Mouse (Mus musculus) forebrain, embryonic 16.5 days (tissue): ENCODE results near the gene Plekha6. TPM values are rescaled to one million over a fixed set of nuclear protein-coding genes. Genes with fewer than 3 reads are reported as not detected.

Experiments used
- ATAC-seq: fragments of 200-750 bp; cut with Nextera tagmentation; 2 replicates; pipeline ENCODE4 v1.8.0; 2017; ENCODE audit warnings: mild to moderate bottlenecking, moderate library complexity
- H3K27ac ChIP-seq: fragments of 300-500 bp; sonication (generic); 2 replicates; pipeline ENCODE4 v1.5.1; 2014; ENCODE audit warnings: low read length, control low read depth
- H3K27me3 ChIP-seq: fragments of 300-500 bp; sonication (generic); replicated peaks from 2 replicates; pipeline ENCODE4 v1.6.1; 2014; ENCODE audit warnings: low read length; ENCODE audit not compliant: control insufficient read depth, insufficient read depth
- H3K36me3 ChIP-seq: fragments of 300-500 bp; sonication (generic); 2 replicates; pipeline ENCODE4 v1.6.1; 2014; ENCODE audit not compliant: control insufficient read depth, insufficient read depth
- H3K4me1 ChIP-seq: fragments of 300-500 bp; sonication (generic); replicated peaks from 2 replicates; pipeline ENCODE4 v1.6.1; 2014; ENCODE audit warnings: low read length; ENCODE audit not compliant: control insufficient read depth, insufficient read depth
- H3K4me2 ChIP-seq: fragments of 300-500 bp; sonication (generic); 2 replicates; pipeline ENCODE4 v1.6.1; 2014; ENCODE audit warnings: mild to moderate bottlenecking, low read length, control low read depth
- H3K4me3 ChIP-seq: fragments of 300-500 bp; sonication (generic); replicated peaks from 2 replicates; pipeline ENCODE4 v1.5.1; 2014; ENCODE audit warnings: mild to moderate bottlenecking, low read length, control low read depth
- H3K9ac ChIP-seq: fragments of 300-500 bp; sonication (generic); replicated peaks from 2 replicates; pipeline ENCODE4 v1.6.1; 2014; ENCODE audit warnings: low read depth, low read length, control low read depth
- H3K9me3 ChIP-seq: fragments of 300-500 bp; sonication (generic); 2 replicates; pipeline ENCODE4 v1.6.1; 2016; ENCODE audit warnings: low read length; ENCODE audit not compliant: control insufficient read depth
- WGBS: fragments of 180-500 bp; shearing (Covaris S2); extraction: QIAGEN DNeasy Blood & Tissue Kit; methylation state at CpG from one replicate; pipeline ENCODE4 v1.1.7; 2014; 5-methylcytosine and 5-hydroxymethylcytosine counted together
- polyA plus RNA-seq: library from polyadenylated mRNA; unstranded; fragments of >200 nt; fragmentation: Nextera tagmentation; extraction: Ambion mirVana; gene quantifications from 2 replicates; pipeline ENCODE4 v1.2.1, GENCODE M21; 2015

Gene Plekha6
- polyA plus RNA-seq, 1 experiment from 2014 or later: 11.7 TPM

DNA sequence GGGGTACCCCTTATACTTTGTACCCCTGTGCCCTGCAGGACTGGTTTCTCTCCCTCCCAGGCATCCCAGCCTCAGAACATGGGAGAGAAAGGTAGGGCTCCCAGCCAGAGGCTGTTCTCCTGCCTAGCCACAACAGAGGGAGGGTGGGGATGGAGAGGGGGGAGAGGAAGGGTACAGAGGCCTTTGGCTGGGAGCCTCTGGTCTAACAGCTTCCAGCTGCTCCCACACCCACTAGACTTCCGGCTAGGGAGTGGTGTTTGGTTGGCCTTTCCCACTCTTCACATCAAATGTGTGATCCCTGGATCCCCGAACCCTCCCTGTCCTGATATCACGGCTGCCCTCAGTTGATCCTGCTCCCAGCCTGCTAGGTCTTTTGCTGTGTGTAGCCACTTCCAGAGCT, 76.9 kb downstream of the Plekha6 start:
- H3K4me1 ChIP-seq: peaks cover 20% of the 10 kb centered on the region
- no peak overlapping the region for H3K4me3 ChIP-seq
- H3K9ac ChIP-seq: no peak overlapping the region
- 84% methylated on average over 3 of the region's 3 CpGs for WGBS
- H3K27ac ChIP-seq: no peak overlapping the region
- no peaks in the 10 kb centered on the region for H3K36me3 ChIP-seq
- no peaks in the 10 kb centered on the region for H3K27me3 ChIP-seq
- H3K4me2 ChIP-seq: no peak overlapping the region
- no peak for ATAC-seq
- no peaks in the 10 kb centered on the region for H3K9me3 ChIP-seq

DNA sequence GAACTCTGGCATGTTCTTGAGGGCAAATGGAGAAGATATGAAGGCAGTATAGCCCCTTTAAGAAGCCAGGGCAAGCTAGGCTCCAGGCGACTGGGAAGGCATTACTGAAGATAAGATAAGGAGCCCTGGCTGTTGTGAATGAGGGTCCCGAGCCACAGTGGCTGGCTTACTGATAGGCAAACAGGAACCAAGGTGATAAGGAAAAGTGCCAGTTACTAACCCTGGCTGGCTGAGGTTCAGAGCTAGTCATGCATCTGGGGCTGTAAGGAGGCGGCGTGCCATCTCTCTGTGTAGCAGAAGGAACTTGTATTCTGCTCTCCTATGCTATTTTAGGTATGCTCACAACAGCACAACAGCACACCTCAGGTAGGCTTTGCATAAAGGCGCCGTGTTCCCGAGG, 80.7 kb downstream of the Plekha6 start:
- Histone ChIP-seq H3K4me1 (peaks cover 16% of the 10 kb centered on the region), H3K27ac (no peak overlapping the region), H3K9me3 (no peaks in the 10 kb centered on the region), H3K36me3 (no peaks in the 10 kb centered on the region), H3K27me3 (no peaks in the 10 kb centered on the region), H3K4me3 (no peak overlapping the region), H3K4me2 (no peak overlapping the region), H3K9ac (no peak overlapping the region)
- no peak for ATAC-seq
- 79% methylated on average over 7 of the region's 7 CpGs for WGBS

DNA sequence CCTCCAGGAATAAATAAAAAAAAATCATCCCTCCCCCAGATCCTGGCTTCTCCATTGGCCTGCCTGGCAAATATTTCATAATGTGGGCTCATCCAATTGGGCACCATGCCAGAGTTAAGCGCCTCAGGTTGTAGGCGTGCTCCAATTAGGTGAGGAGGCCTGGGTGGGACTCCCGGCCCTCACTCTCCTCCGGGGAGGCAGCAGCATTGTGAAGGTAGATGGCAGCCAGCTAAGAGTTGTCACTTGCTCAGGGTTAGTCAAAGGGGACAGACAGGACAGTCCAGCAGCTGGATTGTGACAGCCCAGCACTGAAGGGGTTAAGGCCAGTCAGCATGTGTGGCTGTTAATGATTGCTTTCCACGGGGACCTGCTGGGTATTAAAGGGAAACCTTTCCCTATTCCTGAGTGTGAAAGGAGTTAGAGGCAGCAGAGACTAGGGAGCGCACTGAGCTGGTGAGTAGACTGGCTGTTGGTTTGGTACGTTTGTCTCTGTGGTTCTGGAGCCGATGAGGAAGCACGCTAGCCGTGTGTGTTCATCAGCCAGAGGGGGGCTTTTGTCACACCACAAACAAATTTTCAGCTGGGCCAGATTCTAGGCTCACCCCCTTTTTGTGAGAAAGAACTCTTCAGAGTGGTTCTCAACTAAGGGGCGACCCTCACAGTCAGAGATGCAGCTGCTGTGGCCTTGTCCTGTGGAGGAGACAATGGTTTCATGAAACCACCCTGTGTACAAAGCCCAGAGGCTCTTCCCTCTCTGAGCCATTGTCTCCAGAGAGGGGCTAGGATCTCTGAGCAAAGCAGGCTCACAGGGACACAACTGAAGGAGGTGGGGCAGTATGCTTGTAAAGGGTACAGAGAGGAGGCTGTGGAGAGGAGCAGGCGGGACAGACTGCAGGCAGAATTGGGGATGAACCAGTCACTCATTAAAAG, 81.9 kb downstream of the Plekha6 start:
- Histone ChIP-seq H3K4me2 (no peak overlapping the region), H3K4me1 (peaks cover 18% of the 10 kb centered on the region), H3K36me3 (no peaks in the 10 kb centered on the region), H3K9me3 (no peaks in the 10 kb centered on the region), H3K27me3 (no peaks in the 10 kb centered on the region), H3K9ac (no peak overlapping the region), H3K27ac (no peak overlapping the region), H3K4me3 (no peak overlapping the region)
- ATAC-seq: peak; percentile 49; the same call in 1 of the 2 replicates
- WGBS: 17% methylated on average over 12 of the region's 12 CpGs

DNA sequence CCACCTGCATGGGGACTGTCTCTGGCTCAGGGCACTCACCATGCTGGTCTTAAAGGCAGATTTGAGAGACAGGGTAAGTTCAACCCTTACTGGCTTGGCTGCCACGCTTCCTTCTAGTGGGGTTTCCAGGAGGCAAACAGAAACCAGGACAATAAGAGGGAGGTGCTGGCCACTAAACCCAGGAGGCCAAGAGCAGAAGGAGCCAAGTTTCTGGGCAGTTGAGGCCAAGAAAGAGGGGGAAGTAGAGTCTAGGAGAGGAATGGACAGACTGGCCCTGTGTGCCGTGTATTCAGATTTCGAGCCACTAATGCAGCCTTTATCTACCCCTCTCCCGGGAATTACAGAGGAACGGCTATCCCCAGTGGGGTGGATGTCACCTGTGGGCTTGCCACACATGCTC, 83.2 kb downstream of the Plekha6 start:
- Histone ChIP-seq H3K4me1 (peaks cover 27% of the 10 kb centered on the region), H3K4me2 (no peak overlapping the region), H3K4me3 (no peak overlapping the region), H3K27me3 (no peaks in the 10 kb centered on the region), H3K27ac (no peak overlapping the region), H3K9ac (no peak overlapping the region), H3K9me3 (no peaks in the 10 kb centered on the region), H3K36me3 (no peaks in the 10 kb centered on the region)
- no peak for ATAC-seq
- 68% methylated on average over 5 of the region's 5 CpGs for WGBS

DNA sequence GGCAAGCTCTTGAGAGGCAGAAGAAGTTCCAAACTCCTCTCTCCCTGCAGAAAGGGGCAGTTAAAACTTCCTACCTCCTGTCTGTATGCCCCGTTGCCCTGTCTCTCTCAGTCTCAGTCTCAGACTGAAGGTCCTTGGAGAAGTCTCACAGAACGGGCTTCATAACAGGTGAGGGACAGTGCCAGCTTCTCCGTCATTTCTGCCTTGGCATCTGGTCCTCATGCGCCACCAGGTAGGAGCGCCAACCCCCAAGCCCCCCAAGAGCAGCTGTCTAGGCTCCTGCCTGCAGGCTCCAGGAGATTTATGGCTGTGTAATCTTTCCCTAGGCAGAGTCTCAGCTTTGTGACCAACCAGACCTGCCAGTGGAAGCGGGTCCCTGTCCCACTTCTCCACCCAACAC, 86.8 kb downstream of the Plekha6 start:
- Histone ChIP-seq H3K4me2 (no peak overlapping the region), H3K9me3 (no peaks in the 10 kb centered on the region), H3K27me3 (no peaks in the 10 kb centered on the region), H3K36me3 (no peaks in the 10 kb centered on the region), H3K27ac (no peak overlapping the region), H3K4me1 (peaks cover 31% of the 10 kb centered on the region), H3K9ac (no peak overlapping the region), H3K4me3 (no peak overlapping the region)
- ATAC-seq: no peak
- WGBS: 96% methylated on average over 6 of the region's 6 CpGs

DNA sequence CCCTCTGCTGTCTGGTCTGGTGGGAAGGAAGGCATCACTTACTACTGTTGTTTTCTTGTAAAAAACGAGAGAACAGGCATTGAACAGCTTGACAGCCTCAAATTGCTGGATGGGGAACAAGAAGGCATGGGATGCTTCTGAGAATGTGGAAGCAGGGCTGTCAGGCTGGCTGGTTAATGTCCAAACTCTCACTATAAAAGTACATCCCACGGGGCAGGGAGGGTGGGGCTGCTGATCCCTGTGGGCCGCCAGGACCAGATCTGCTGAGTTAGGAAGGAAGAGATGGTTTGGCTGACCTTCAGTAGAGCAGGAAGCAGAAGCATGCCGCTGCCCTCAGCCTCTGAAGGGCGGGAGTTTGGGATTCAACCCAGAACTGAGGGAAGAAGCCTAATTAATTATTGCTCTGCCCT, 87.6 kb downstream of the Plekha6 start:
- no peak overlapping the region for H3K9ac ChIP-seq
- H3K4me3 ChIP-seq: no peak overlapping the region
- no peak overlapping the region for H3K4me2 ChIP-seq
- 43% methylated on average over 5 of the region's 5 CpGs for WGBS
- no peaks in the 10 kb centered on the region for H3K36me3 ChIP-seq
- H3K27ac ChIP-seq: no peak overlapping the region
- no peaks in the 10 kb centered on the region for H3K27me3 ChIP-seq
- ATAC-seq: peak; percentile 22; the same call in 1 of the 2 replicates
- H3K4me1 ChIP-seq: peaks cover 24% of the 10 kb centered on the region
- H3K9me3 ChIP-seq: no peaks in the 10 kb centered on the region

DNA sequence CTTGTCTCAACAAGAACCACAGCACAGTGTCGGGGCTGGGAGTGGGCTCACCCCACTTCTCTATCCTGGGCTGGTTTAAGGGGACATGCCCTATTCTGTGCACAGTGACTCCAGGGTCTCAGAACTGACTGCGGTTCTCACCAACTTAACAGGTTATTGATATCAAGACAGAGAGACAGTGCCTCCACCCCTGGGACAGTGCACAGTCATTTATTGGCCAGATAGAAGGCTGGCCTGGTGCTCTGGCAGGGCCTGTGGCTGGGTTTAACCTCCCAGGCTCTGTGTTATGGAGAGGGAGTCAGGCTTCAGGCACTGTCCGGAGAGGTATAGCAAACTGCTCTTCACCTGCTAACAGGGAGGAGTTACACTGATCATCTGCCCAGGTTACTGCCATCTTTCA, 88.2 kb downstream of the Plekha6 start:
- H3K27ac ChIP-seq: no peak overlapping the region
- no peak overlapping the region for H3K4me2 ChIP-seq
- peaks cover 24% of the 10 kb centered on the region for H3K4me1 ChIP-seq
- H3K4me3 ChIP-seq: no peak overlapping the region
- no peak for ATAC-seq
- H3K36me3 ChIP-seq: no peaks in the 10 kb centered on the region
- WGBS: 88% methylated on average over 3 of the region's 3 CpGs
- no peaks in the 10 kb centered on the region for H3K9me3 ChIP-seq
- H3K9ac ChIP-seq: no peak overlapping the region
- H3K27me3 ChIP-seq: no peaks in the 10 kb centered on the region

DNA sequence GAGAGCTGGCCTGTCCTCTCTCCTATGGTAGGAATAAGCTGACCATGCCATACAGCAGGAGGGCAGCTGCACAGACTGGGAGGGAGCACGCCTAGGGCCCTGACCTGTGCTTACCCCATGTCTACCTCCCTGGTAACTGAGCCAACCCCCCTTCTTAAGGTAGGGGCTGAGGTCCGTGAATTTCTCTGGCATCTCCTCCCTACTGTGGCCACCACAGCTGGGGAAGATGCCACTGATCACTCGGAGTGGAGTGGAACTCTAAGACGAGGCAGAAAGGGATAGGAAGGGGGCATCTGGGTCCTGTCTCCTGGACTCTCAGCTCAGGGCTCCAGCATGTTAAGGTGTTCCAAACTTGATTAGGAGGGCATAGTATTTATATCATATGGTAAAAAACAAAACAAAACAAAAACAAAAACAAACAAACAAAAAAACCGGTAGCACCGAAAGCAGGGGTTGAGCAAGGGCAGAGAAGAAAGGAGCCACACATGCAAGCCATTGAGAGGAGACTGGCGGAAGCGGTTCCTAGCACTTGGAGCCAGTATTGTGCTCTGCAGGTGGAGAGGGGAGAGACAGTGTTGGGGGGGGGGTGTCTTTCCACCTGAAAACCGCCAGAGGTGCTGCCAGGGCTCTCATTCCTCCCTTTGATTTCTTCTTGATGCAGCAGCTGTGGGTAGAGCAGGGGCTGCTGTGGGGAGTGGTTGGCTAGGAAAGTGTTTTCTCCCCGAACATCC, 89.0 kb downstream of the Plekha6 start:
- 54% methylated on average over 10 of the region's 10 CpGs for WGBS
- ATAC-seq: no peak
- H3K4me1 ChIP-seq: peaks cover 24% of the 10 kb centered on the region
- H3K4me2 ChIP-seq: no peak overlapping the region
- no peaks in the 10 kb centered on the region for H3K9me3 ChIP-seq
- H3K9ac ChIP-seq: no peak overlapping the region
- no peak overlapping the region for H3K4me3 ChIP-seq
- no peaks in the 10 kb centered on the region for H3K27me3 ChIP-seq
- no peaks in the 10 kb centered on the region for H3K36me3 ChIP-seq
- H3K27ac ChIP-seq: no peak overlapping the region

DNA sequence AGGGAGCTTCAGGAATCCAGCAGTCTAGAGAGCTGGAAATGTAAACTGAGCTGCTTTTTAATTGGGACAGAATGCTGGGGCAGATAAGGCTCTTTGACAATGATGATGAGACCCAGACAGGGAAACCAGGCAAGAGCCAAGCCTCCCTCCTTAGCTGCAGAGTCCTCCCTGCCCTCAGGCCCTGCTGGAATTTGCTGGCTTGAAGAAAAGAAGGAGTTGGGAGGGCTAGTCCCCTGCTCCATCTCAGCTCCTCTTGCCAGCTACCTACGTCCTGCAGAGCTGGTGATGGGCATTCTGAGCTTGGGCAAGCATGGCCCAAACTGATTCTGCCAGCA, 89.5 kb downstream of the Plekha6 start:
- no peaks in the 10 kb centered on the region for H3K9me3 ChIP-seq
- H3K4me2 ChIP-seq: no peak overlapping the region
- H3K27me3 ChIP-seq: no peaks in the 10 kb centered on the region
- WGBS: 73% methylated on average over 1 of the region's 1 CpGs
- H3K27ac ChIP-seq: no peak overlapping the region
- H3K36me3 ChIP-seq: no peaks in the 10 kb centered on the region
- H3K9ac ChIP-seq: no peak overlapping the region
- no peak for ATAC-seq
- H3K4me1 ChIP-seq: peaks cover 24% of the 10 kb centered on the region
- no peak overlapping the region for H3K4me3 ChIP-seq
